Mouse (Mus musculus) thymus, adult 18-20 months (tissue): ENCODE results near the gene Pramel6.
"Not testable (repeated sequence)": the region's sequence is repeated elsewhere in the genome, so short reads cannot be mapped to it uniquely, and the experiment has no call there.

Source experiments
- DNase-seq, 2 experiments: peaks; one replicate each; pipeline ENCODE4 v3.0.0; 2022; ENCODE audit warnings: mixed read lengths in 2 of 2

Pramel6 gene

GRCm38 (mm10) chr2:87506265-87506664, at the start of gene Pramel6:
Gene Pramel6, plus strand, starts transcription at chr2:87506565.
- no peak for DNase-seq

DNA sequence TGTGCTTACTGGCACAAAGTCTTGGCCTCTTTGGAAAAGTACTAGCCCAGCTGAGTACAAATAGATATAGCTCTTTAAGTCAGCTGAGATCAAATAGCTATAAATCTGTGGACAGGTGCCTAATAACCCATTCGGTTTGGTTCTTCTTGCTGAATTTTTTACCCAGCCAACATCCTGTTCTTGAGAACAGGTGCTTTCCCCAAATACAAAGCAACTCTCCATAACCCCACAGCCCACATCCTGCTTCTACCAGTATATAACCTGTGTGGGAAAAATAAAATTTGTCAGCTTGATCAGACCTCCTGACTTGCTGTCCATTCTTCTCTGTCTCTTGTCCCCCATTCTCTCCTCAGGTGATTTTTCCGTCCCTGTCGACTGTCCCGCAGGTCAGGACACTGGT, 44.6 kb upstream of the Pramel6 start:
- no peak for DNase-seq

DNA sequence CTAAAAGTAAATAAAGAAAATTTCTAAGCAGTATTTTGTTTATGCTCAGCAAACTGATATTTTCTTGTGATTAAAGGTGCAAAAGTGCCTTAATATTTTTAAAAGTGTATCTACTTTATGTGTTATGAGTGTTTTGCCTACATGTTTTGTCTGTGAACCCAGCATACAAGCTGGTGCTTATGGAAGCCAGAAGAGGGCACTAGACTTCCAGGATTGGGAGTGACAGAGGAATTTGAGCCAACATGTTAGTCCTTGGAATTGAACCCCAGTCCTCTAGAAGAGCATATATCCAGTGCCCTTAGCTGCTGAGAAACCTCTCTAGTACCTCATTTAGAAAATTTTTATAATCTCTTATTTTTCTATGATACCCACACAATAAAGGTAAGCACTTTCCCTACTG, 26.2 kb upstream of the Pramel6 start:
- no peak for DNase-seq

DNA sequence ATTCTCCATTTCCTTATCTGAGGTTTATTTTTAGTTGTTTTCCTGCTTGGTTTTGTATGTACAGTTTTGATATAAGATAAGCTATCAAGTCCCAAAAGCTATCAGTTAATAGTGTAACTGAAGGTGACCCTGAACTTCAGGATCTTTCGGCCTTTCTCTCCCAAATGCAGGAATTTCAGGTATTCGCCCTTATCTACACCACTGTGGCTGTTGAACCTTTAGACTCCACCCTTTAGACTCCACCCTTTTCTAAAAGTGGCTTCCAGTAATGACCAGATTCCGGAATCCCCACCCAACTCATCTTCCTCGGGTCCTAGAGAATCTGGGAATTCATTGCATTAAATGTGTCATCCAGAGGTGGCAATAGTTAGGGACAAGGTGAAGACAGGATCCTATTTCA, 25.2 kb upstream of the Pramel6 start:
- no peak for DNase-seq

DNA sequence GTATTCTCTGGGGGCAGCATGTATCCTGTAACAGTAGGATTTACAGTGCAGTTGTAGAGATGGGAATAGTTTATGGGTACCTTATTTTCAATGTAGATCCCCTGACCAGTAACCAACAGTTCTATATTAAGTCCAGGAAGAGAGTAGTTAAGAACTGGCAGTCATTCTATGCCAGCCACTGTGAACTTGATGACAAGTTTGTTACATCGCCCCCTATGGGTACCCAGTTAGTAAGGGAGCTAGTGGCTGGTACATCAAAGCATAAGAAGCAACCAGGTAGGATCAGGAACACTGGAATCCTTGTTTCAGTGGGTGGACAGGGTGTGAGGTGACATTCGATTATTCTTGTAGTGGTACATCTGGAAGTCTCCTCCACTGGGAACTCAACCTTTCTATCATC, 24.1 kb upstream of the Pramel6 start:
- no peak for DNase-seq

DNA sequence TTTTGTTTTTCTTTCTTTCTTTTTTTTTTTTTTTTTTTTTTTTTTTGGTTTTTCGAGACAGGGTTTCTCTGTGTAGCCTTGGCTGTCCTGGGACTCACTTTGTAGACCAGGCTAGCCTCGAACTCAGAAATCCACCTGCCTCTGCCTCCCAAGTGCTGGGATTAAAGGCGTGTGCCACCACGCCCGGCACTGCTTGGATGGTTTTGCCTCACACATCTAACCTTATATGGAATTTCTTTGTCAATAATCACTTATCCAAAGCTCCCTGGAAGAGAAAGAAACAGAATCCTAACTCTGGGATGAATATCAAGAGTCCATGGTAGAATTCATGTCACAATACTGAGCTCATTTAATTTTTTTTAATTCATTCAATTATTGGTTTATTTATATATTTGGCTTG, 9.4 kb upstream of the Pramel6 start, which contains the start of gene Pramel7:
TSS of gene Pramel7 (minus strand) at position 101 of the 400 bp plus-strand sequence.
- DNase-seq, result not testable (repeated sequence)

DNA sequence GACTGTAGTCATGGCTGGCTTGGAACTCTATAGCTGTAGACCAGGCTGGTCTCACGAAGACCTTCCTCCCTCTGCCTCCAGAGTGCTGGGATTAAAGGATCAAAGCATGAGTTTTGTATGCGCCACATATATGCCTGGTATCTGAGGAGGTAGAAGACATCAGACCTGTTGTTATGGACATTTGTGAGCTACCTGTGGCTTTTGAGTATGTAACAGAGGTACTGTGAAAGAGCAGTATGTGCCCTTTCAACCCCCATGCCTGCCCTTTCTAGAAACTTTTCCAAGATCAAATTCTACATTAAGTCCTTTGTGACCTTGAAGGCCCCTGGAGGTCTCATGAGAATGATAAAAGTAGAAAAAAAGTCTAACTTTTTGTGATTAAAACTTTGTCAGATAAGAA, 8.7 kb downstream of the Pramel6 start:
- no peak for DNase-seq

DNA sequence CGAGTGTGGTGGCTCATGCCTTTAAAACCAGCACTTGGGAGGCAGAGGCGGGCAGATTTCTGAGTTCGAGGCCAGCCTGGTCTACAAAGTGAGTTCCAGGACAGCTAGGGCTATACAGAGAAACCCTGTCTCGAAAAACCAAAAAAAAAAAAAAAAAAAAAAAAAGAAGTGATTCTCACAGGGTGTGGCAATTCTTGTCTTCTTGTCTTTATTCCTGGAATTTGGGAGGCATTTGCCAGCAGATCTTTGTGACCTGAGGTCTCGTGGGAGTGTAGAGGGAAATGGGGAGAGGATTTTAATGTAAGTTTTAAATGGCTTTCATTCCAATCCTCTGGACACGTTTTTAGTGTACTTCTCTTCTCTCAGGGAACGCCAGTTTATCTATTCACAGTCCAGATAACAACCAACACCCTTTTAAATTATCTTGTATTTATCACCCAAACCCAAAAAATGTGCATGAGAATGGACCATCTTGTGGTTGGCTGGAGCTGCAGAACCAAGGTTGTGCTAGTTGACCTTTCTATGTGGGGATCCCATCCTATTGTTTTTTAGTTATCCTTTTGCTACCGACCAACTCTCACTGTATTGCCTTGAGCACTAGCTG, 9.2 kb downstream of the Pramel6 start:
- no peak for DNase-seq

GRCm38 (mm10) chr2:87516581-87516980, 10.2 kb downstream of the Pramel6 start:
- DNase-seq, result no peak

DNA sequence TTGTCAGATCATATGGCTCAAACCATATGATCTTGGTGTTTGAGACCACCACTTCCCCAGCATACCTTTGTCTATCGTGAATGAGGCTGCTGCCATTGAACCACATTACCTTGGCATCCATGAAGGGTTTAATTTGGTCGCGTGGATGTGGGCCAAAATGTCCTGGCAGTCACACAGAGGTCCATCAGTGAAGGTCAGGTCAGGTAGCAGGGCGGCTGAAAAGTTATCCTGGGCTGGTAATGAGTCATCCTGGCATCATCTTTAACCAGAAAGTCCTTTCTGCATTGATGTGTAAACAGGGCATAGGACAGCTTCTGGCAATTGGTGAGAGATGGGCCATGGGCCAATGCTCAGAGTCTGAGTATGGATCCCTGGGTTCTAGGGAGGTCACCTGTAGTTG, 14.3 kb downstream of the Pramel6 start:
- no peak for DNase-seq

- DNase-seq, result not testable (repeated sequence)
Measured at GRCm38 (mm10) chr2:87525899-87526616, 19.7 kb downstream of the Pramel6 start.

GRCm38 (mm10) chr2:87531496-87531895, 25.1 kb downstream of the Pramel6 start, which contains the start of gene Olfr153:
Gene Olfr153, plus strand, starts transcription at chr2:87531796.
- DNase-seq, result no peak

DNA sequence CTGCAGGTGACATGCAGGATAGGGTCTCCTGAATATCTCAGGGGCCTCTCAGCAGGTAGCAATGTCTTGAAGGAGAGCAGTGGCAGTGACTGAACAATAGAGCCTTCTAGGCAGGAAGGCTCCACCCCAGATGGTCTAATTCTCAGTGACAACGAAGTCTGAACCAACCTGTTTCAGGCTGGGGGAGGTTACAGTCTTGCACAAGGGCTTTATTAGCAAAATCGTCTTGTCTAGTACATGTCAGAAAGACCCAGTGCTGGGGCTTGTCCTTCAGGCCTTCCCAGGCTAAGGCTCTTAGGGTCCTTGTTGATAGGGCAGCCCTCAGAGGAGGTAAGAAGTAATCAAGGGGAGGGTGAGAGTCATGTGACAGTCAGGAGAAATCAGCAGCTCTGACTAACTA, 28.5 kb downstream of the Pramel6 start:
- no peak for DNase-seq

- DNase-seq, result no peak
Measured at GRCm38 (mm10) chr2:87545442-87545841, 39.1 kb downstream of the Pramel6 start, which contains the start of gene Olfr1128. Gene Olfr1128, minus strand, starts transcription at chr2:87545542.
